Mouse (Mus musculus) midbrain, embryonic 14.5 days (tissue): ENCODE measurements around the gene 6030408B16Rik. TPM values are rescaled to one million over a fixed set of nuclear protein-coding genes. Genes with fewer than 3 reads are reported as not detected.

ENCODE experiments used
- ATAC-seq: fragments of 200-750 bp; cut with Nextera tagmentation; 2 replicates; pipeline ENCODE4 v1.8.0; 2017; ENCODE audit warnings: moderate number of reproducible peaks, moderate library complexity; ENCODE audit not compliant: low FRiP score, low TSS enrichment
- DNase-seq: peaks from one replicate; pipeline ENCODE4 v3.0.0-alpha.2; 2015
- H3K27ac ChIP-seq: fragments of 300-500 bp; sonication (generic); replicated peaks from 2 replicates; pipeline ENCODE4 v1.5.1; 2014; ENCODE audit warnings: mild to moderate bottlenecking, low read depth, low read length, moderate library complexity
- H3K27me3 ChIP-seq: fragments of 300-500 bp; sonication (generic); 2 replicates; pipeline ENCODE4 v1.6.1; 2014; ENCODE audit warnings: low read length, control low read depth, mixed read lengths; ENCODE audit not compliant: control insufficient read depth, insufficient read depth
- H3K36me3 ChIP-seq: fragments of 300-500 bp; sonication (generic); 2 replicates; pipeline ENCODE4 v1.6.1; 2014; ENCODE audit warnings: low read length, control low read depth; ENCODE audit not compliant: control insufficient read depth, insufficient read depth
- H3K4me1 ChIP-seq: fragments of 300-500 bp; sonication (generic); 2 replicates; pipeline ENCODE4 v1.6.1; 2014; ENCODE audit warnings: mild to moderate bottlenecking, antibody characterized with exemption, low read length, control low read depth; ENCODE audit not compliant: control insufficient read depth, insufficient read depth
- H3K4me2 ChIP-seq: fragments of 300-500 bp; sonication (generic); 2 replicates; pipeline ENCODE4 v1.6.1; 2014; ENCODE audit warnings: mild to moderate bottlenecking, low read length, moderate library complexity
- H3K4me3 ChIP-seq: fragments of 300-500 bp; sonication (generic); replicated peaks from 2 replicates; pipeline ENCODE4 v1.5.1; 2014; ENCODE audit warnings: low read depth, low read length
- H3K9ac ChIP-seq: fragments of 300-500 bp; sonication (generic); replicated peaks from 2 replicates; pipeline ENCODE4 v1.6.1; 2014; ENCODE audit warnings: mild to moderate bottlenecking, low read length, moderate library complexity
- H3K9me3 ChIP-seq: fragments of 300-500 bp; sonication (generic); 2 replicates; pipeline ENCODE4 v1.6.1; 2016; ENCODE audit warnings: low read length, control low read depth, mixed read lengths; ENCODE audit not compliant: control insufficient read depth
- WGBS: fragments of 180-500 bp; shearing (Covaris S2); extraction: QIAGEN DNeasy Blood & Tissue Kit; methylation state at CpG from one replicate; pipeline ENCODE4 v1.1.7; 2014; 5-methylcytosine and 5-hydroxymethylcytosine counted together
- polyA plus RNA-seq: library from polyadenylated mRNA; unstranded; fragments of >200 nt; fragmentation: Nextera tagmentation; extraction: Ambion mirVana; gene quantifications from 2 replicates; pipeline ENCODE4 v1.2.1, GENCODE M21; 2014

The 6030408B16Rik gene
- polyA plus RNA-seq, 1 experiment from 2014 or later = 0.30 TPM

DNA sequence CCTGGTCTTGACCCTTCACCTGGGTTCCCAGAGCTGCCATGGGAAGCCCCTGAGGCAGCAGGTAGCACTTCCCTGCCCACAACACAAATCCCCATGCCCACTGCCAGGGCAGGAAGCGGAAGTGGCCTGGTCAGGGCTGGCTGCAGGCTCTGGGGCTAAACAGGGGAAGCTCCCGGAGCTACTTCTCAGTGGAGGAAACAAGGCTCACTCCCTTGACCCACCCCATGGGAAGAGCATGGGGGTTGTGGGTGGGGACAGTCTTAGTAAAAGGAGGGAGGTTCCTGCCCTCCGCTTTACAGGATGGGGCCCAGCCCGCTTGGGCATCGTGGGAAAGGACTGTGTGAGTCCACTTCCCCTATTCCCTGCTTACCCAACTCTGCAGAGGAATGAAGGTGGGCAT lies 30.5 kb upstream of the 6030408B16Rik start:
- no peaks in the 10 kb centered on the region for H3K9me3 ChIP-seq
- H3K27me3 ChIP-seq = peaks cover 23% of the 10 kb centered on the region
- H3K4me2 ChIP-seq = no peak overlapping the region
- peaks cover 9% of the 10 kb centered on the region; the same call in 1 of the 2 replicates for H3K4me1 ChIP-seq
- no peak overlapping the region for H3K27ac ChIP-seq
- H3K36me3 ChIP-seq = no peaks in the 10 kb centered on the region
- DNase-seq = no peak
- 81% methylated on average over 5 of the region's 5 CpGs for WGBS
- no peak for ATAC-seq
- H3K4me3 ChIP-seq = no peak overlapping the region
- no peak overlapping the region for H3K9ac ChIP-seq

DNA sequence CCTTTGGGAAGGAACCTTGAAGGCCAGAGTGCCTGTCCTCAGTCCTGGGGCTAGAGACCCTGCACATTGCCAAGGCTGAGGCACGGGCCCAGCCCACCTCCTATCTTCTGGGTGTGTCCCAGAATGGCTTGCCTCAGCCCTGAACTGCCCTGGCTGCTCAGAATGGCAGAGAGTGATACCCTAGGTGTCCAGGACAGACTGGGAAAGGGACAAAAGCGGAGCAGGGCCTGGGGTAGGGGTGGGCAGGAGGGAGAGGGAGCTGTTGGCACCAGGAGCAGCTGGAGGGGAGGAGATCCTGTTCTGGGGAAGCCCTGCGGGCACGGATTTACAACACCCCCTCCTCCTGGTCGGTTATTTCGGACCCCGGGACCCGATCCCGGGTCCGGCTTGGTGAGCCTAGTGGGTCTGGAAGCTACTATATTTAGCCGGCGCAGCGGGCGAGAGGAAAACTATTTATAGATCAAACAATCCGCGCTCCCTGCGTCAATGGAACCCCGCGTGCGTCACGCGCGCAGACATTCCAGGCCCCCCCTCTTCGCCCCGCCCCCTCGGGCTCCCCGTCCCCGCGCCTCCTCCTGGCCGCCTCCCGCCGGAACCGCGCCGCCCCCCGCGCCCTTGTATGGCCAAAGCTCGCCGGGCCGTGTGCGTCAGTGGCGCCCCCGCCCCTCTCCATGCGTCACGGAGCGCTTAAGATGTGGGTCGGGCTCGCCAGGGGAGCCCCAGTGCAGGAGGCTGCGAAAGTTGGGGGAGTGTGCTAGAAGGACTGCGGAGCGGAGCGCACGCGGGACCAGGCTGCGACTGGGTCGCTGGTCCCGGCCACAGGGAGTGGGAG lies 26.7 kb upstream of the 6030408B16Rik start:
- peak overlapping the region; percentile 43 for H3K4me3 ChIP-seq
- H3K27me3 ChIP-seq = peaks cover 28% of the 10 kb centered on the region
- peak overlapping the region; percentile 77 for H3K4me2 ChIP-seq
- peaks cover 9% of the 10 kb centered on the region; the same call in 1 of the 2 replicates for H3K4me1 ChIP-seq
- peak; percentile 59; the same call in 1 of the 2 replicates for ATAC-seq
- H3K9ac ChIP-seq = peak overlapping the region; percentile 54; the same call in 1 of the 2 replicates
- no peak overlapping the region for H3K27ac ChIP-seq
- H3K9me3 ChIP-seq = no peaks in the 10 kb centered on the region
- WGBS = under 1% methylated on average over 54 of the region's 57 CpGs
- peaks cover 7% of the 10 kb centered on the region; the same call in 1 of the 2 replicates for H3K36me3 ChIP-seq
- DNase-seq = peak; percentile 80

DNA sequence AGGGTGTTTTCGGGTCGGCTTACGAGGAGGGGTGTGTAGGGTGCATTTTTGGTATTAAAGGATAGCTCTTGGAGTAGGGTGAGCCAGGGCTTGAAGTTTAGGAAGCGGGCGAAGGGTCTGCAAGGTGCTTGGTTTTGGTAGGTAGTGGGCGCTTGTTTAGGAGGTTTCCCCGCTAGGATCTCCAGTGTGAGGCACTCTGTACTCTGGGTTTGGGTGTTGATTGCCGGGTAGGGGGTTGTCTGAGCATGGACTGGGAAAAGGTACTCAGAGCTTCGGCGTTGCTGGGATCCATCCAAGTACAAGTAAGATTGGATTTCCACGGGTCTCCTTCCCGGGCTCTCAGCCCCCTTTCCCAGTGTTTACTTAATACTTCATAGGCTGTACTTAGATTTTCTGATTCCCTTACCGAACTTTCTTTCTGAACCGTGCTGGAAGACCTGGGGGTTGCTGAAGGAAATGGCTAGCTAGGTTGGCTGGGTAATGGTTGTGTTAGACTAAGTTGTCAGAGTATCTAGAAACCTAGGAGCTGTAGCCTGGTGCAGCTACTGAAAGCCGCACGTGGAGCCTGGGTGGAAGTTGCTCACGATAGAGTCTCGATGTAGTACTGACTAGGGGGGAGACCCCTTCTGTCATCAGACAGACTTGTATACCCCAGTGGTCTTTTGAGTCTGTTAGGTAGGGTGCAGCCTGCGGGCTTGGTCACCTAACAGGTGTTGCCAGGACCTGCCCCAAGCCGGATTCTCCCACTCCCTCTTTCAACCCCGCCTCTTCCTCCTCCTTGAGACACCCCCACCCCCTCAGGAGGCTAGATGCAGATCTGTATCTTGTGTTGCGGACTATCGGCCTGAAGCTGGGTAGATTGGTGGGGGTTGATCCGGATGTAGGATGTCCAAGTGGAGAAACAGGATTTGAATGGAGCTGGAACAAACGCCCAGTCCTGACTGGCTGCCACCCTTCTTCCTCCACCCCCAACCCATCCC lies 25.7 kb upstream of the 6030408B16Rik start:
- no peaks in the 10 kb centered on the region for H3K9me3 ChIP-seq
- peaks cover 28% of the 10 kb centered on the region for H3K27me3 ChIP-seq
- no peak for ATAC-seq
- peak overlapping the region; percentile 43 for H3K4me3 ChIP-seq
- WGBS = 6% methylated on average over 25 of the region's 25 CpGs
- H3K4me2 ChIP-seq = peak overlapping the region; percentile 77
- no peak overlapping the region for H3K27ac ChIP-seq
- peak overlapping the region; percentile 54; the same call in 1 of the 2 replicates for H3K9ac ChIP-seq
- H3K4me1 ChIP-seq = peaks cover 9% of the 10 kb centered on the region; the same call in 1 of the 2 replicates
- DNase-seq = no peak
- H3K36me3 ChIP-seq = peaks cover 12% of the 10 kb centered on the region; the same call in 1 of the 2 replicates

DNA sequence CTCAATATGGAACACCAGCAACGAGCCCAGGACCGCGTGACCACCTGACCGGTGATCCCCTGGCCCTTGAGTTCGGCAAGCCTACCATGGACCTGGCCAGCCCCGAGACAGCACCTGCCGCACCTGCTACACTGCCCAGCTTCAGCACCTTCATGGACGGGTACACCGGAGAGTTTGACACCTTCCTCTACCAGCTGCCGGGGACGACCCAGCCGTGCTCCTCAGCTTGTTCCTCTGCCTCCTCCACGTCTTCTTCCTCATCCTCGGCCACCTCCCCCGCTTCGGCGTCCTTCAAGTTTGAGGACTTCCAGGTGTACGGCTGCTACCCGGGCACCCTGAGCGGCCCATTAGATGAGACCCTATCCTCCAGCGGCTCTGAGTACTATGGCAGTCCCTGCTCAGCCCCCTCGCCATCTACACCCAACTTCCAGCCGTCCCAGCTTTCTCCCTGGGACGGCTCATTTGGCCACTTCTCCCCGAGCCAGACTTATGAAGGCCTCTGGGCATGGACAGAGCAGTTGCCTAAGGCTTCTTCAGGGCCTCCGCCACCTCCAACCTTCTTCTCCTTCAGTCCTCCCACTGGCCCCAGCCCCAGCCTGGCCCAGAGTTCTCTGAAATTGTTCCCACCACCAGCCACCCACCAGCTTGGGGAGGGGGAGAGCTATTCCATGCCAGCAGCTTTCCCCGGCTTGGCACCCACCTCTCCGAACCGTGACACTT lies 22.8 kb upstream of the 6030408B16Rik start:
- no peak overlapping the region for H3K9ac ChIP-seq
- H3K36me3 ChIP-seq = peaks cover 25% of the 10 kb centered on the region; the same call in 1 of the 2 replicates
- H3K9me3 ChIP-seq = no peaks in the 10 kb centered on the region
- H3K27me3 ChIP-seq = peaks cover 28% of the 10 kb centered on the region
- no peak overlapping the region for H3K4me3 ChIP-seq
- peaks cover 9% of the 10 kb centered on the region; the same call in 1 of the 2 replicates for H3K4me1 ChIP-seq
- no peak overlapping the region for H3K27ac ChIP-seq
- no peak for DNase-seq
- ATAC-seq = no peak
- WGBS = 92% methylated on average over 29 of the region's 29 CpGs
- no peak overlapping the region for H3K4me2 ChIP-seq

DNA sequence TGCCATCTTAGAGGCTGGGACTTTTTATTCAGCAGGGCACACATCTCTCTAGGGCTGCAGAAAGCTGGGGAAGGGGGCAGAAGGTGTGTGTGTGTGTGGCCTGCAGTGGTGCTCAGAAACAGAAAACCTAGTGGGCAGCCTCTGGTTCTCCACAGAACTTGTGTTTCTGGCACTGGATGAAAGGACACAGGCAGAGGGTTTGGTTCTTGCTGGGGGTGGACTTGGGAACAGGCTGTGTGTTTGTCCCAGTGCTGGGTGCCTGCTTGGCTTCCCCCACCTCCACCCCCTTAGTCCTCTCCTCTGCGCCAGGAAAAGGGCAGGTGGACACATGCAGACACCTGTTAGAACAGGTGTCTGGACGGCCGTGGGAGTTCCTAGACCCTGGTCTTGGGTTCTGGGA lies 21.9 kb upstream of the 6030408B16Rik start:
- DNase-seq = no peak

DNA sequence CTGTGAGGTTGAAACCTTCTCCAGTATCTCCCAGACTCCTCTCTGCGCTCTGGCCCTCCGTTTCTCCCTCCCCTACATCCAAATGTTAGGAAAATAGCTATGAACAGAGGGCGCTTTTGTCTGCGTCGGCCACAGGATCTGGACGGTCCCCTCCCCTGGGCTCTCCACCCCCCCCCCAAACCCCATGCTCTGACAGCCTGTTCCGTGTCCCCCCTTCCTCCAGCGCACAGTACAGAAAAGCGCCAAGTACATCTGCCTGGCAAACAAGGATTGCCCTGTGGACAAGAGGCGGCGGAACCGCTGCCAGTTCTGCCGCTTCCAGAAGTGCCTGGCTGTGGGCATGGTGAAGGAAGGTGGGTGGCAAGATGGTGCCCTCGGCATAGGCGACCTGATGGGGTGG lies 21.5 kb upstream of the 6030408B16Rik start:
- H3K4me1 ChIP-seq = 0 out of 2 replicates have a peak, but pooled peaks cover 3% of the 10 kb centered on the region
- no peak overlapping the region for H3K27ac ChIP-seq
- H3K4me3 ChIP-seq = no peak overlapping the region
- DNase-seq (no peak), ATAC-seq (no peak)
- H3K27me3 ChIP-seq = peaks cover 15% of the 10 kb centered on the region
- peaks cover 25% of the 10 kb centered on the region; the same call in 1 of the 2 replicates for H3K36me3 ChIP-seq
- WGBS = 89% methylated on average over 15 of the region's 15 CpGs
- H3K4me2 ChIP-seq = no peak overlapping the region
- no peaks in the 10 kb centered on the region for H3K9me3 ChIP-seq
- H3K9ac ChIP-seq = no peak overlapping the region

More for the DNA sequence above, 21.9 kb upstream of the 6030408B16Rik start:
- H3K9me3 ChIP-seq = no peaks in the 10 kb centered on the region
- H3K4me1 ChIP-seq = peaks cover 5% of the 10 kb centered on the region; the same call in 1 of the 2 replicates
- WGBS = 85% methylated on average over 3 of the region's 3 CpGs
- peaks cover 25% of the 10 kb centered on the region; the same call in 1 of the 2 replicates for H3K36me3 ChIP-seq
- H3K4me3 ChIP-seq = no peak overlapping the region
- no peak overlapping the region for H3K4me2 ChIP-seq
- ATAC-seq = no peak
- no peak overlapping the region for H3K9ac ChIP-seq
- H3K27ac ChIP-seq = no peak overlapping the region
- H3K27me3 ChIP-seq = peaks cover 19% of the 10 kb centered on the region

DNA sequence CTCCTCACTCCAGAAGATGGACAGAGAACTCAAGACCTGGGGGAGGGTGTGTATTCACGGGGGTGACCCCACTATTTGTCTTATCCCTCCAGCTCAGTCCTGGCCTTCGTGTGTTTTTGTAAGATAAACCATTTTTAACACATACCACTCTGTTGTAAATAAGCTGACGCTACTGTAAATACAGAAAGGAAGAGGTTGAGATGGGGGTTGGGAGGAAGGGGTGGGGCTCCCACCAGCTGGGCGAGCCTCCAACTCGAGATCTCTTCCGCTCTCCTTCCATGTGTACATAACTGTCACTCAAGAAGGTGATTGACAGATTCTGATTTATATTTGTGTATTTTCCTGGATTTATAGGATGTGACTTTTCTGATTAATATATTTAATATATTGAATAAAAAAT lies 18.6 kb upstream of the 6030408B16Rik start:
- DNase-seq (no peak), ATAC-seq (no peak)
- Histone ChIP-seq H3K4me3 (no peak overlapping the region), H3K27ac (no peak overlapping the region), H3K9ac (no peak overlapping the region), H3K4me1 (no peaks in the 10 kb centered on the region), H3K27me3 (no peaks in the 10 kb centered on the region), H3K4me2 (no peak overlapping the region), H3K9me3 (no peaks in the 10 kb centered on the region), H3K36me3 (peaks cover 25% of the 10 kb centered on the region; the same call in 1 of the 2 replicates)
- 79% methylated on average over 6 of the region's 6 CpGs for WGBS
